Mouse (Mus musculus) liver, embryonic 11.5 days (tissue): ENCODE results near the gene Znhit1. TPM values are rescaled to one million over a fixed set of nuclear protein-coding genes. Genes with fewer than 3 reads are reported as not detected.
"Not testable (repeated sequence)": the region's sequence is repeated elsewhere in the genome, so short reads cannot be mapped to it uniquely, and the experiment has no call there.

Source experiments
- ATAC-seq: fragments of 200-750 bp; cut with Nextera tagmentation; replicated peaks from 2 replicates; pipeline ENCODE4 v1.8.0; 2017; ENCODE audit warnings: moderate number of reproducible peaks, mild to moderate bottlenecking, moderate TSS enrichment, moderate library complexity; ENCODE audit not compliant: low FRiP score
- DNase-seq: peaks from one replicate; pipeline ENCODE4 v3.0.0-alpha.2; 2017; ENCODE audit warnings: low spot score
- H3K27ac ChIP-seq: fragments of 300-500 bp; sonication (generic); 2 replicates; pipeline ENCODE4 v1.5.1; 2014; ENCODE audit warnings: mild to moderate bottlenecking, low read depth, low read length, control low read depth
- H3K27me3 ChIP-seq: fragments of 300-500 bp; sonication (generic); replicated peaks from 2 replicates; pipeline ENCODE4 v1.6.1; 2014; ENCODE audit warnings: low read length, mixed read lengths; ENCODE audit not compliant: control insufficient read depth, insufficient read depth
- H3K36me3 ChIP-seq: fragments of 300-500 bp; sonication (generic); 2 replicates; pipeline ENCODE4 v1.6.1; 2014; ENCODE audit warnings: mild to moderate bottlenecking, low read length, moderate library complexity, mixed read lengths; ENCODE audit not compliant: control insufficient read depth, insufficient read depth
- H3K4me1 ChIP-seq: fragments of 300-500 bp; sonication (generic); replicated peaks from 2 replicates; pipeline ENCODE4 v1.6.1; 2014; ENCODE audit warnings: low read length, mixed read lengths; ENCODE audit not compliant: control insufficient read depth, insufficient read depth
- H3K4me2 ChIP-seq: fragments of 300-500 bp; sonication (generic); 2 replicates; pipeline ENCODE4 v1.6.1; 2014; ENCODE audit warnings: mild to moderate bottlenecking, control low read depth, moderate library complexity
- H3K4me3 ChIP-seq: fragments of 300-500 bp; sonication (generic); 2 replicates; pipeline ENCODE4 v1.5.1; 2014; ENCODE audit warnings: low read depth, low read length, control low read depth
- H3K9ac ChIP-seq: fragments of 300-500 bp; sonication (generic); 2 replicates; pipeline ENCODE4 v1.6.1; 2014; ENCODE audit warnings: low read depth, low read length, control low read depth
- H3K9me3 ChIP-seq: fragments of 300-500 bp; sonication (generic); 2 replicates; pipeline ENCODE4 v1.6.1; 2016; ENCODE audit warnings: low read length, inconsistent platforms, mixed read lengths; ENCODE audit not compliant: control insufficient read depth
- WGBS: fragments of 180-500 bp; shearing (Covaris S2); extraction: QIAGEN DNeasy Blood & Tissue Kit; methylation state at CpG from one replicate; pipeline ENCODE4 v1.1.7; 2014; 5-methylcytosine and 5-hydroxymethylcytosine counted together
- polyA plus RNA-seq: library from polyadenylated mRNA; unstranded; fragments of >200 nt; fragmentation: Nextera tagmentation; extraction: Ambion mirVana; gene quantifications from 2 replicates; pipeline ENCODE4 v1.2.1, GENCODE M21; 2014

Gene Znhit1
- polyA plus RNA-seq, 1 experiment from 2014 or later = 97.2 TPM

GRCm38 (mm10) chr5:136940845-136941560 lies 46.8 kb downstream of the Znhit1 start:
- Histone ChIP-seq H3K36me3 (no peaks in the 10 kb centered on the region), H3K4me3 (no peak overlapping the region), H3K4me2 (no peak overlapping the region), H3K27me3 (no peaks in the 10 kb centered on the region), H3K4me1 (0 out of 2 replicates have a peak, but pooled peaks cover 2% of the 10 kb centered on the region), H3K9ac (no peak overlapping the region), H3K9me3 (no peaks in the 10 kb centered on the region), H3K27ac (no peak overlapping the region)
- no peak for DNase-seq
- ATAC-seq = no peak
- 87% methylated on average over 12 of the region's 12 CpGs for WGBS

GRCm38 (mm10) chr5:136940029-136940428 lies 47.8 kb downstream of the Znhit1 start:
- WGBS = 80% methylated on average over 6 of the region's 6 CpGs
- not testable (repeated sequence) for H3K36me3 ChIP-seq, H3K27ac ChIP-seq, H3K4me2 ChIP-seq, H3K9ac ChIP-seq, DNase-seq, H3K27me3 ChIP-seq, H3K9me3 ChIP-seq, ATAC-seq, H3K4me1 ChIP-seq, H3K4me3 ChIP-seq

DNA sequence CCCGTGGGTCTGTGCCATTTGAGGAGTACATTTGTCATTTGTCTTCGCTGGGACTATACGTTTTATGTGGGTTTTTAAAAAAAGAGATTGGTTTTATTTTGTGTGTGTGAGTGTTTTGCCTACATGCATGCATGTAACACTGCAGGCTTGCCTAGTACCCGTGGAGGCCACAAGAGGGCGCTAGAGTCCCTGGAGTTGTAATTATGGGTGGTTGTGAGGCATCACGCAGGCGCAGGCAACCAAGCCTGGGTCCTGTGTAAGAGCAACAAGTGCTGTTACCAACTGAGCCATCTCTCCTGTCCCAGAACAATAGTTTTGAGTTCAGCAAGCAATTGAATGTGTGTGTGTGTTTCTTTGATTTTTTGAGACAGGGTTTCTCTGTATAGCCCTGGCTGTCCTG lies 48.5 kb downstream of the Znhit1 start:
- no peaks in the 10 kb centered on the region for H3K9me3 ChIP-seq
- H3K4me3 ChIP-seq = no peak overlapping the region
- H3K4me1 ChIP-seq = 0 out of 2 replicates have a peak, but pooled peaks cover 2% of the 10 kb centered on the region
- no peak overlapping the region for H3K4me2 ChIP-seq
- no peak for ATAC-seq
- WGBS = 57% methylated on average over 7 of the region's 7 CpGs
- DNase-seq = no peak
- no peak overlapping the region for H3K27ac ChIP-seq
- H3K9ac ChIP-seq = no peak overlapping the region
- no peaks in the 10 kb centered on the region for H3K36me3 ChIP-seq
- H3K27me3 ChIP-seq = no peaks in the 10 kb centered on the region

- Histone ChIP-seq H3K27me3 (no peaks in the 10 kb centered on the region), H3K36me3 (no peaks in the 10 kb centered on the region), H3K4me1 (0 out of 2 replicates have a peak, but pooled peaks cover 2% of the 10 kb centered on the region), H3K4me2 (no peak overlapping the region), H3K9ac (no peak overlapping the region), H3K27ac (no peak overlapping the region), H3K9me3 (no peaks in the 10 kb centered on the region), H3K4me3 (no peak overlapping the region)
- 78% methylated on average over 5 of the region's 5 CpGs for WGBS
- DNase-seq = no peak
- no peak for ATAC-seq
Measured at GRCm38 (mm10) chr5:136937621-136938020, 50.2 kb downstream of the Znhit1 start.

DNA sequence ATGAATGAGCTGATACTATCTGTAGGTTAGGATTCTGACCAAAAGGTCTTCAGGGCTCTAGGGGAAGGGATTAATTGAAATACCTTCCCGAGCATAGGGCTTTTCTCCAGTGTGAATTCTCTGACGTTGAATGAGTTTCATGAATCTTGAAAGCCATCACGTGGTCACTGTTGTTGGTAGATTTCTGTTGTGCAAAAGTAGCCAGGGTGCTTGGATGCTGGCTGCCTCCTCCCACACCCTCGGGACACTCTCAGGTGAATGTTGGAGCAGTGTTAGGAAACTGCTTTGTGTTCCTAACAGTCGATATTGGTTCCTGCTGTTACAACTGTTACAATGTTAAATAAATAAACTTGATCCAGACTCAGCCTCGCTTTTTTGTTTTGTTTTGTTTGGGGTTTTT lies 51.1 kb downstream of the Znhit1 start:
- 84% methylated on average over 6 of the region's 6 CpGs for WGBS
- H3K36me3 ChIP-seq = no peaks in the 10 kb centered on the region
- H3K9ac ChIP-seq = no peak overlapping the region
- H3K9me3 ChIP-seq = no peaks in the 10 kb centered on the region
- no peak overlapping the region for H3K4me2 ChIP-seq
- H3K4me3 ChIP-seq = no peak overlapping the region
- no peaks in the 10 kb centered on the region for H3K4me1 ChIP-seq
- no peak overlapping the region for H3K27ac ChIP-seq
- ATAC-seq = no peak
- DNase-seq = no peak
- no peaks in the 10 kb centered on the region for H3K27me3 ChIP-seq

GRCm38 (mm10) chr5:136935905-136936695 lies 51.7 kb downstream of the Znhit1 start:
- H3K27me3 ChIP-seq = no peaks in the 10 kb centered on the region
- no peak for ATAC-seq
- no peak overlapping the region for H3K27ac ChIP-seq
- no peak overlapping the region for H3K9ac ChIP-seq
- H3K9me3 ChIP-seq = no peaks in the 10 kb centered on the region
- no peak overlapping the region for H3K4me3 ChIP-seq
- DNase-seq = no peak
- 54% methylated on average over 7 of the region's 7 CpGs for WGBS
- no peaks in the 10 kb centered on the region for H3K4me1 ChIP-seq
- no peaks in the 10 kb centered on the region for H3K36me3 ChIP-seq
- H3K4me2 ChIP-seq = no peak overlapping the region

GRCm38 (mm10) chr5:136933930-136934329 lies 53.9 kb downstream of the Znhit1 start:
- Histone ChIP-seq H3K36me3 (no peaks in the 10 kb centered on the region), H3K4me3 (no peak overlapping the region), H3K9me3 (no peaks in the 10 kb centered on the region), H3K27me3 (no peaks in the 10 kb centered on the region), H3K9ac (no peak overlapping the region), H3K4me2 (no peak overlapping the region), H3K4me1 (no peaks in the 10 kb centered on the region; the same call in 1 of the 2 replicates), H3K27ac (no peak overlapping the region)
- ATAC-seq = no peak
- 83% methylated on average over 6 of the region's 6 CpGs for WGBS
- no peak for DNase-seq

GRCm38 (mm10) chr5:136932956-136933355 lies 54.9 kb downstream of the Znhit1 start:
- Histone ChIP-seq H3K9me3 (no peaks in the 10 kb centered on the region), H3K9ac (no peak overlapping the region), H3K27me3 (no peaks in the 10 kb centered on the region), H3K36me3 (no peaks in the 10 kb centered on the region), H3K4me2 (no peak overlapping the region), H3K27ac (no peak overlapping the region), H3K4me3 (no peak overlapping the region), H3K4me1 (no peaks in the 10 kb centered on the region; the same call in 1 of the 2 replicates)
- no peak for ATAC-seq
- DNase-seq = no peak
- 79% methylated on average over 5 of the region's 5 CpGs for WGBS
